Mouse (Mus musculus) left cerebral cortex, adult 2 months (tissue): ENCODE results near the gene Gm11733. TPM values are rescaled to one million over a fixed set of nuclear protein-coding genes. Genes with fewer than 3 reads are reported as not detected.
A peak's percentile ranks its signal among the peaks of the same experiment; 100 is the strongest.
"Not testable (repeated sequence)": the region's sequence is repeated elsewhere in the genome, so short reads cannot be mapped to it uniquely, and the experiment has no call there.

Source experiments
- DNase-seq, 2 experiments: peaks; one replicate each; pipeline ENCODE4 v3.0.0; 2021 to 2022; ENCODE audit warnings: low spot score in 2 of 2, mixed read lengths in 1 of 2; ENCODE audit errors: extremely low spot score in 1 of 2
- H3K27ac ChIP-seq: fragments of 200-600 bp; 2 replicates; pipeline ENCODE4 v1.8.1; 2022
- H3K4me3 ChIP-seq: fragments of 200-600 bp; 2 replicates; pipeline ENCODE4 v1.8.1; 2022
- CTCF ChIP-seq: fragments of 200-600 bp; IDR thresholded peaks from 2 replicates; pipeline ENCODE4 v1.8.1; 2022; ENCODE audit warnings: antibody characterized with exemption, mild to moderate bottlenecking, moderate library complexity
- intact Hi-C: fragments of 180-260 bp; cut with DNase I; formaldehyde crosslinking; loops from one replicate; pipeline ENCODE4 v1.15.1; 2025
- long read RNA-seq, 2 experiments: library from polyadenylated mRNA; stranded (forward); transcript quantifications; one replicate each; pipeline ENCODE4 v2.0.0; 2021; ENCODE audit warnings: borderline mapping rate in 2 of 2
- total RNA-seq, 2 experiments: library from RNA; stranded (reverse); gene quantifications; 2 replicates each; pipeline ENCODE4 v1.2.3; 2021

Gene Gm11733
- under 1 TPM in 1 of 2 experiments, not detected in 1; 0.18 TPM for total RNA-seq
- long read RNA-seq, experiment 1, result 0 reads
- long read RNA-seq, experiment 2, result 0 reads

DNA sequence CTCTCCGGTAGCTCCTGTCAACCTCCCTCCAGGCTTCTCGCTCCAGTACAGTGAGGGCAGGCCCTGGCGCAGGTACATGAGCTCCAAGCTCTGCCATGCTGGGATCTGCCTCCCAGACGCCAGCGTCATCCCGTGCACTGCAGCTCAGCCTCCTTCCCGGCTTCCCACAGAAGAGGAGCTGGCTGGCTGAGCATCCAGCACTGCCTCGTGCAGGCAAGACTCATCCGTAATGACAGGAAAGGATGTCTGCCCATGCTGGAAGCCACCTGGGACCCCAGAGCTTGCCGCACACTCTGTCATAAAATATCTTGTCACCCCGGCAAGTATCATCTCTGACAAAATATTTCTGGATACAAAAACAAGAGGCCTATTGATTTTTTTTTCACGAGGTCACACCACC is at the start of gene Gm11733:
Gm11733 (plus strand) TSS at position 171 of the 400 bp plus-strand sequence.
- no peak; the same call in 1 of the 2 replicates for TF ChIP-seq CTCF
- Histone ChIP-seq H3K4me3 (no peak within 1 kb of the TSS), H3K27ac (peak within 1 kb of the TSS; percentile 72)
- DNase-seq, result peak; percentile 73 to 74
- intact Hi-C loops, result loop anchor here (5.0 kb wide), 1 partner anchor 77 kb away; no protein-coding TSS in a partner anchor

DNA sequence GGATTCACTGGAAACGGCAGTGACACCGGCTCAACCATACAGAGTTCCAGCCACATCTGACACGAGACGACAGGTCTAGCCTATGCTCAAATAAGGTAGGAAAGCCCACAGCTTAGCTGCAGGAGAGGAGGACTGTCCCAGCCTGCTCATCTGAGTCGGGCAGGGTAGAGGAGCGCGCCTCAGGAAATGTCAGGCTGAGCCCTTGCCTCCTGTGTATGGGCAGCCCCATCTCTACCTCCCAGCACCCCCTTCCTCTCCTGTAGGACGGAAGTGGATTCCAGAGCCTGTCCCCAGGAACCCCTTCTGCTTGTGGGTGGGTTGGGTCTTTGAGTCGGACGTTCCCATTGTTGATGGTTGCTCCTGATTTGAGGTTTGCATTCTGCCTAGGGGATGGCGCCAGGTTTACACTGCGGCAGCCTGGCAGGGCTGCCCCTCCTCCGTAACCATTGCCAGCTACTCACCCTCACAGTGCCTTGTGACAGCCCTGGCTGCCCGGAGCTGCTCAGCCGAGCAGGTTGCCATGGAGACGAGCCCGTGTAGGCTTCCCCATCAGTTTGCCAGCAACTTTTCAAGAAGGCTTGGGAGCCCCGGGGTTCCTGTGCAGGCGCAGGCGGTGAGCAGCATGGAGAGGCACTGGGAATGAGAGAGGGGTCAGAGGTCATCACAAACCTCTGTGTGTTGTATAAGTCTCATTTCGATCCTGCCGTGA is 47.6 kb upstream of the Gm11733 start:
- H3K27ac ChIP-seq, result no peak overlapping the region
- intact Hi-C loops, result no loop called here
- H3K4me3 ChIP-seq, result peak overlapping the region; percentile 16; the same call in 1 of the 2 replicates

GRCm38 (mm10) chr11:117437110-117437490 is 47.1 kb upstream of the Gm11733 start:
- DNase-seq, result no peak
- no peak for TF ChIP-seq CTCF
- H3K27ac ChIP-seq, result no peak overlapping the region
- peak overlapping the region; percentile 16; the same call in 1 of the 2 replicates for H3K4me3 ChIP-seq
- intact Hi-C loops, result no loop called here

More for the DNA sequence above, 47.6 kb upstream of the Gm11733 start:
- no peak for TF ChIP-seq CTCF
- DNase-seq, result peak; percentile 75 to 83

DNA sequence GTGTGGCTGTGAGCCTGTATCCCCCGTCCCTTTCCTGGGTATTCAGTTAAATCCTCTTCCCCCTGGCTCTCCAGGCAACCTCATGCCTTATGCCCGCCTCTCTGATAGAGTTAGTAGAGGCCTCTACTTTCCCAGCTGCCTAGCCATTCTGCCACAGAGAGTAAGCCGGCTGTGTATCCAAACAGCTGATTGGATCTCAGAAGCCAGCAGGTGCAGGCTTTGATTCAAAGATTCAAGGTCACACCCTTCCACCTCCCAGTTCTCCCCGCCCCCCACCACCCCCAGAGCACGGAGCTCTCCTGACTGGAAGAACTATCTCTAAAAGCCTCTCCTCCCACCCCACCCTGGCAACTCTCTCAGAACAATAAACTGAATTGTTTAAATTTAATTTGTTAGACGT is 45.8 kb upstream of the Gm11733 start:
- TF ChIP-seq CTCF, result no peak
- intact Hi-C loops, result no loop called here
- H3K4me3 ChIP-seq, result no peak overlapping the region
- no peak overlapping the region for H3K27ac ChIP-seq
- DNase-seq, result no peak

- H3K27ac ChIP-seq, result no peak overlapping the region
- no peak overlapping the region for H3K4me3 ChIP-seq
- no peak for TF ChIP-seq CTCF
- intact Hi-C loops, result no loop called here
- DNase-seq, result no peak
Observed at GRCm38 (mm10) chr11:117440865-117441425, 43.2 kb upstream of the Gm11733 start.

GRCm38 (mm10) chr11:117444090-117444489 is 40.1 kb upstream of the Gm11733 start:
- no peak overlapping the region for H3K4me3 ChIP-seq
- intact Hi-C loops, result no loop called here
- TF ChIP-seq CTCF, result no peak
- no peak for DNase-seq
- H3K27ac ChIP-seq, result no peak overlapping the region

- no peak overlapping the region for H3K4me3 ChIP-seq
- no peak overlapping the region for H3K27ac ChIP-seq
- intact Hi-C loops, result no loop called here
Observed at GRCm38 (mm10) chr11:117445707-117446106, 38.5 kb upstream of the Gm11733 start.

DNA sequence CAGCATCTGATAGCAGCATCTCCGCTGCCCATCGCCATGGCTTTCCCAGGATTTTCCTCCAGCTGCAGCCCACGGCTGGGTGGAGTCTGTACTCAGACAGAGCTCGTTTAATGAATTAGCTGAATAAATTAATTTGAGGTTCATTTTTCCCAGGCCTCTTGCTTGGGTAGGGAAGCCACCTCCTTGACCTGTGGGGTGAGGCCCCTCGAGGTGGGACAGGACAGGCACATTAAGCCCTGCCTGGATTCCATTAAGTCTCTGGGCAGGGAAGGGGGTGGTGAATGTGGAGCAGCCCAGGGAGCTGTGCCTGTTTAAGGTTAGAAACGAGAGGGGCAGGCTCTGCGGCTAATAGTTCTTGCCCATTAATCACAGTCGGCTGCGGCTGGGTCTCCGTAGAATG is 30.1 kb upstream of the Gm11733 start:
- no peak overlapping the region for H3K27ac ChIP-seq
- DNase-seq, result no peak
- intact Hi-C loops, result no loop called here
- no peak overlapping the region for H3K4me3 ChIP-seq
- TF ChIP-seq CTCF, result no peak

More at GRCm38 (mm10) chr11:117445707-117446106, 38.5 kb upstream of the Gm11733 start:
- TF ChIP-seq CTCF, result no peak
- DNase-seq, result no peak

DNA sequence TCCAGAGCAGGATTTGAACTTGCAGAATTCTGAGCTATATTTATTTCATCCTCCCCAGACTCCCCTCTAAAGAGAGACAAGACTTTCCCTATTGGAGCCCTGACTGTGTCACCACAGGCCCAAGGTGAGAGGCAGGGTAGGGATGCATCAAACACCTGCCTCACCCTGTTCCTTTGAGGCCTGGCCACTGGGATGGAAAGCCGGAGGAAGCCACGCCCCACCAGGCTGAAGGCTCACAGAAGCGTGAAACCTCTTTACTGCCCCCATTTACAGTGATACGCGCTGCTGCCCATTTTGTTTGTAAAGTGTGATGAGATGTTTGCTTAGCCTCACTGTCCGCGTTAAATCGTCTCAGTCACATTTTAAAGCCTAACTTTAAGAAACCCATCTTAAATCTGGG is 25.0 kb upstream of the Gm11733 start:
- intact Hi-C loops, result no loop called here
- no peak for DNase-seq
- TF ChIP-seq CTCF, result no peak
- no peak overlapping the region for H3K27ac ChIP-seq
- no peak overlapping the region for H3K4me3 ChIP-seq

- DNase-seq, result no peak
- H3K4me3 ChIP-seq, result no peak overlapping the region
- intact Hi-C loops, result no loop called here
- TF ChIP-seq CTCF, result no peak
- H3K27ac ChIP-seq, result no peak overlapping the region
Observed at GRCm38 (mm10) chr11:117462202-117462864, 21.8 kb upstream of the Gm11733 start.

GRCm38 (mm10) chr11:117463416-117463815 is 20.8 kb upstream of the Gm11733 start:
- intact Hi-C loops, DNase-seq, H3K27ac ChIP-seq: not testable (repeated sequence)

DNA sequence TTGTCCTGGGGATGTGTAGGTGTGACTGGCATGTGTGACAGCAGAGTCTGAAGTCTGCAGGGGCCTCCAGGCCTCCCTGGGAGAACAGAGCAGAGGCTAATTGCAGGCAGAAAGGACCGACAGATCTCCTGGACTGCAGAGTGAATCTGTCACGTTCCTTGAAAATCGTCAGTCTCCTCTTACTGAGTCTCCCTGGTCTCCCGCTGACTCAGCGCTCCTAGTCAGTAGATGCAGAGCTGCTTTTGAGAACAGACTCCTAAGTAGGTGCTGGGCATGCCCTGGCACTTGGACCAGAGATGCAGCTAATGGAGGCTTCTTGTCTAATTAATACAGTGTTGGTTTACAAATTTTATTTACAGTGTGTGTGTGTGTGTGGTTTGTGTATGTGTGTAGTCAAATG is 17.9 kb upstream of the Gm11733 start:
- no peak overlapping the region for H3K4me3 ChIP-seq
- intact Hi-C loops, result no loop called here
- DNase-seq, result no peak
- no peak for TF ChIP-seq CTCF
- H3K27ac ChIP-seq, result no peak overlapping the region

More at GRCm38 (mm10) chr11:117463416-117463815, 20.8 kb upstream of the Gm11733 start:
- not testable (repeated sequence) for H3K4me3 ChIP-seq
